Mouse (Mus musculus) bone marrow macrophage, adult 2 months (primary cell): ENCODE measurements around the gene Gga1.

Experiments used
- CTCF ChIP-seq: IDR thresholded peaks from 2 replicates; pipeline ENCODE4 v1.5.1; 2012; ENCODE audit warnings: low read depth, mild to moderate bottlenecking, low read length, moderate library complexity
- POLR2A ChIP-seq: IDR thresholded peaks from 2 replicates; pipeline ENCODE4 v1.6.1; 2012; ENCODE audit warnings: mild to moderate bottlenecking, low read depth, low read length, borderline replicate concordance

DNA sequence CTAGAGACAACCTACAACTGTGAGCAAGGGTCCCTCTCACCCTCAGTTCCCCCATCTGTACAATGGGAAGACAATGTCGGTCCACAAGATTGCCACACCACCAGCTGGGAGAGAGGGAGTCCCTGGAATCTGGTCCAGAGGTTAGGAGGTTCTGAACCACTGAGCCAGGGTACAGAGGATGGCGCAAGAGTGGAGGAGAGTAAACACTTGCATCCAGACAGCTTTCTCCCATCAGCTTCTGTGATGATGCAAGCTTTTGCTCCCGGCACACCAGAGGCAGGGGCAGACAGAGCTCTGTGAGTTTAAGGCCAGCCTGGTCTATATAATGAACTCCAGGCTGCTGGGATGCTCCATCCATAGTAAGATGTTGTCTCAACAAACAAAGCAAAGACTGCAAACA is 36.7 kb upstream of the Gga1 start:
- TF ChIP-seq CTCF, result no peak
- no peak for TF ChIP-seq POLR2A
